Mouse (Mus musculus) urinary bladder, postnatal 10 days (tissue): ENCODE data around the gene Nelfcd.

ENCODE experiments used
- DNase-seq: peaks from one replicate; pipeline ENCODE4 v3.0.0; 2022; ENCODE audit warnings: low spot score

Gene Nelfcd

GRCm38 (mm10) chr2:174437697-174437982 is 22.0 kb downstream of the Nelfcd start:
- no peak for DNase-seq

- no peak for DNase-seq
Observed at GRCm38 (mm10) chr2:174438181-174438580, 22.6 kb downstream of the Nelfcd start.

- no peak for DNase-seq
Observed at GRCm38 (mm10) chr2:174438737-174439449, 23.3 kb downstream of the Nelfcd start, which contains the start of gene Ctsz. Gene Ctsz (minus strand): TSS chr2:174439039.

GRCm38 (mm10) chr2:174439450-174439838 is 23.8 kb downstream of the Nelfcd start:
- DNase-seq, result no peak

GRCm38 (mm10) chr2:174439961-174440360 is 24.4 kb downstream of the Nelfcd start:
- no peak for DNase-seq

GRCm38 (mm10) chr2:174441898-174442297 is 26.3 kb downstream of the Nelfcd start:
- DNase-seq, result no peak

GRCm38 (mm10) chr2:174442460-174442859 is 26.9 kb downstream of the Nelfcd start:
- DNase-seq, result no peak

GRCm38 (mm10) chr2:174443046-174443445 is 27.4 kb downstream of the Nelfcd start:
- no peak for DNase-seq

GRCm38 (mm10) chr2:174444359-174444758 is 28.8 kb downstream of the Nelfcd start:
- DNase-seq, result no peak

- no peak for DNase-seq
Observed at GRCm38 (mm10) chr2:174445018-174445417, 29.4 kb downstream of the Nelfcd start.

- no peak for DNase-seq
Observed at GRCm38 (mm10) chr2:174446492-174446891, 30.9 kb downstream of the Nelfcd start.

- DNase-seq, result no peak
Observed at GRCm38 (mm10) chr2:174446905-174447304, 31.3 kb downstream of the Nelfcd start.

GRCm38 (mm10) chr2:174448405-174448804 is 32.8 kb downstream of the Nelfcd start:
- DNase-seq, result no peak

- DNase-seq, result no peak
Observed at GRCm38 (mm10) chr2:174450353-174450752, 34.7 kb downstream of the Nelfcd start, which contains the start of gene Tubb1. Gene Tubb1 (plus strand): TSS chr2:174450695.

- DNase-seq, result no peak
Observed at GRCm38 (mm10) chr2:174453681-174454080, 38.1 kb downstream of the Nelfcd start.

- DNase-seq, result no peak
Observed at GRCm38 (mm10) chr2:174459365-174459764, 43.8 kb downstream of the Nelfcd start.

- DNase-seq, result no peak
Observed at GRCm38 (mm10) chr2:174463370-174463769, 47.8 kb downstream of the Nelfcd start.

- peak; percentile 82 for DNase-seq
Observed at GRCm38 (mm10) chr2:174463789-174464523, 48.4 kb downstream of the Nelfcd start, which contains the start of gene Atp5e. Gene Atp5e (minus strand): TSS chr2:174464105.

GRCm38 (mm10) chr2:174470333-174470732 is 54.7 kb downstream of the Nelfcd start:
- no peak for DNase-seq

GRCm38 (mm10) chr2:174470786-174471405 is 55.3 kb downstream of the Nelfcd start:
- DNase-seq, result no peak

GRCm38 (mm10) chr2:174472407-174472806 is 56.8 kb downstream of the Nelfcd start:
- DNase-seq, result no peak

GRCm38 (mm10) chr2:174472818-174473549 is 57.4 kb downstream of the Nelfcd start, which contains the start of gene Prelid3b:
Gene Prelid3b (minus strand): TSS chr2:174473081.
- peak; percentile 96 for DNase-seq
